Mouse (Mus musculus) liver, adult 2 months (tissue): ENCODE data around the gene Mapk13.

Experiments
- CTCF ChIP-seq: fragments of 200-500 bp; IDR thresholded peaks from 2 replicates; pipeline ENCODE4 v1.5.1; 2011; ENCODE audit warnings: low read depth, low read length, control low read depth
- POLR2A ChIP-seq: fragments of 200-500 bp; IDR thresholded peaks from 2 replicates; pipeline ENCODE4 v1.6.1; 2011; ENCODE audit warnings: low read length, control low read depth; ENCODE audit not compliant: insufficient read depth; ENCODE audit errors: extremely low read depth

DNA sequence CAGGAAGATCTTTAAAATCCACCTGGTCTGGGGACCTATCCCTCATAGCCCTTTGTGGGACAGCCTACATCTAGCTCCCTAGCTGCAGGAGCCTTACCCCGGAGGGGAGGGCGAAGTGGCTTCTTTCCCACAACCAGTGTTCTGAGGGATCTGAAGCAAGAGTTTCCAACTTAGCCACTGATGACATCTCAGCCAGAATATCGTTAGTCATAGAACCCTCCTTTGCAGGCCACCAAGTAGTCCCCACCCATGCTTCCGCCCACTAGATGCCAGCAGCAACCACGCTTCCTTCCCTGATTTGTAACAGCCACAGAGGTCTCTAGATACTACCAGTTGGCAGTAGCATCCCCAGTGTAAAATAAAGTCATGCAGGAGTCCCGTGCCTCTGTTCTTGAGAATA, 18.5 kb upstream of the Mapk13 start:
- no peak for TF ChIP-seq POLR2A
- TF ChIP-seq CTCF = no peak
